Mouse (Mus musculus) bone marrow, adult 2 months (tissue): ENCODE measurements around the gene Gucy2g.

ENCODE experiments used
- CTCF ChIP-seq: fragments of 200-500 bp; IDR thresholded peaks from 2 replicates; pipeline ENCODE4 v1.5.1; 2011; ENCODE audit warnings: low read length, control low read depth; ENCODE audit not compliant: control insufficient read depth, insufficient read depth
- POLR2A ChIP-seq: fragments of 200-500 bp; IDR thresholded peaks from 2 replicates; pipeline ENCODE4 v1.6.1; 2011; ENCODE audit warnings: low read depth, mild to moderate bottlenecking, control low read depth, low read length, borderline replicate concordance; ENCODE audit not compliant: control insufficient read depth

GRCm38 (mm10) chr19:55198303-55198702, 42.7 kb downstream of the Gucy2g start:
- TF ChIP-seq POLR2A (no peak), CTCF (peak; percentile 62)
